In the genomic region with DNA sequence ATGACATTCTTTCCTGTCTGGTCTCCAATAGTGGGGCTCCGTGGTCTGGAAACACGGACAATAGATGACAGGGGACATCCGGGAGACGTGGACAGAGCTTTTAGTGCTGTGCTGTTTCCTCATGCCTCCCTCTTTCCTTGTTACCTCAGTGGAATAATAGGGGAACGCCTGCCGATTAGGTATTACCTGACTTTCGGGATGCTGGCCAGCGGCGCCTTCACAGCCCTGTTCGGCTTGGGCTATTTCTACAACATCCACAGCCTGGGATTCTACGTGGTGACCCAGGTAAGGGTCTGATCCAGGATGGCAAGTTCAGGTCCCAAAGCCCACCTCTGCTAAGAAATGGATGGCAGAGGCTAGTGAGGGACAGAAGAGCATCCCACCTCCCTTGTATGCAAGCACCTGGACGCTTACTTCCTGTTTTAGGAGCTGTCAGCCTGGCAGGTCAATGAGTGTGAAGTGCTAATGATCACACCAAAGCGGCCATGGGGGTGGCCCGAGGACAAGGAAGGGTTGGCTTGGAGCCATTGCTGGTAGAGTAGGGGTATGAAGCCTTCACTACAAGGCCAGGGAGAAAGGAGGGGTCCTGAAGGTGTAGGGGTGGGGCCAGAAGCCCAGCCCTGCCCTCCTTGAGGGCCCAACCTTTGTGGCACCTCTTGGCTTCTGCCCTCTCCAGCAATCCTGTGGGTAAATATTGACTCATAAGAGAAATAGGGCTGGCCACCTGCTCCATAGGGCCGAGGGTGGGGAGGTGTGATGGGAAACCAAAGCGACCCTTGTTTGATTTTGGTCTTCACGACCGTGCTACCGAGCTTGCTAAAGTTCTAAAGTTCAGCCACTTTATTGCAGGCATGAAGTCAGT, we compare ENCODE assay signal across 25 mouse cellular contexts. TPM values are rescaled to one million over a fixed set of nuclear protein-coding genes. Genes with fewer than 3 reads are reported as not detected.
DNase-seq lines count a peak whose midpoint lies in the region; ATAC-seq lines count a peak whose summit lies in the region.
"Had no signal": no experiment of that assay in that cellular context is flagged by ENCODE, and none has a peak within 500 bp of the region (broad histone marks: within the 10 kb centered on the region; RNA-seq: fewer than 3 reads in every experiment).

No protein-coding gene starts in this region.

- H3K4me1 ChIP-seq in lung, embryonic 16.5 days (replicated peaks; ENCODE audit: control insufficient read depth, insufficient read depth, low read length): peaks cover 17% of the 10 kb centered on the region
- peaks cover 5% of the 10 kb centered on the region; the same call in 1 of the 2 replicates for H3K4me1 ChIP-seq in forebrain, embryonic 16.5 days (replicated peaks; ENCODE audit: control insufficient read depth, insufficient read depth, low read length)

- H3K4me3 ChIP-seq in lung, embryonic 16.5 days (ENCODE audit: low read length): no peak overlapping the region
- no peak overlapping the region for H3K4me3 ChIP-seq in forebrain, embryonic 16.5 days (replicated peaks; ENCODE audit: low read length)
- H3K4me3 ChIP-seq: embryonic facial prominence, embryonic 15.5 days; forebrain, embryonic 15.5 days; heart, embryonic 10.5 days; limb, embryonic 10.5 days; midbrain, embryonic 15.5 days; neural tube, embryonic 13.5 days had no signal

- no peaks in the 10 kb centered on the region for H3K27me3 ChIP-seq in lung, embryonic 16.5 days (ENCODE audit: control insufficient read depth, insufficient read depth, low read depth, low read length)
- no peaks in the 10 kb centered on the region for H3K27me3 ChIP-seq in forebrain, embryonic 16.5 days (replicated peaks; ENCODE audit: control insufficient read depth, insufficient read depth, low read length)
- H3K27me3 ChIP-seq: embryonic facial prominence, embryonic 15.5 days; forebrain, embryonic 15.5 days; midbrain, embryonic 15.5 days; neural tube, embryonic 13.5 days; Patski had no signal

- H3K27ac ChIP-seq in lung, embryonic 16.5 days (ENCODE audit: low read length): peak overlapping the region; percentile 78
- H3K27ac ChIP-seq in forebrain, embryonic 16.5 days (ENCODE audit: low read length): no peak overlapping the region
- H3K27ac ChIP-seq: embryonic facial prominence, embryonic 15.5 days; forebrain, embryonic 15.5 days; heart, embryonic 10.5 days; hindbrain, embryonic 14.5 days; limb, embryonic 10.5 days; midbrain, embryonic 15.5 days; neural tube, embryonic 13.5 days had no signal

- no peak overlapping the region for H3K4me2 ChIP-seq in lung, embryonic 16.5 days (ENCODE audit: low read depth, low read length)
- no peak overlapping the region for H3K4me2 ChIP-seq in forebrain, embryonic 16.5 days (ENCODE audit: low read length)
- H3K4me2 ChIP-seq: embryonic facial prominence, embryonic 15.5 days; forebrain, embryonic 15.5 days; hindbrain, embryonic 14.5 days; liver, embryonic 11.5 days; midbrain, embryonic 15.5 days; neural tube, embryonic 13.5 days had no signal

- no peaks in the 10 kb centered on the region for H3K36me3 ChIP-seq in lung, embryonic 16.5 days (ENCODE audit: control insufficient read depth, insufficient read depth, low read length)
- H3K36me3 ChIP-seq in forebrain, embryonic 16.5 days (ENCODE audit: control insufficient read depth, insufficient read depth): peaks cover 3% of the 10 kb centered on the region; the same call in 1 of the 2 replicates
- H3K36me3 ChIP-seq: embryonic facial prominence, embryonic 15.5 days; G1E; heart, embryonic 10.5 days; limb, embryonic 10.5 days; midbrain, embryonic 15.5 days had no signal

- H3K9me3 ChIP-seq in lung, embryonic 16.5 days (ENCODE audit: control insufficient read depth, low read length): no peaks in the 10 kb centered on the region
- H3K9me3 ChIP-seq in forebrain, embryonic 16.5 days (ENCODE audit: control insufficient read depth, low read length): no peaks in the 10 kb centered on the region
- H3K9me3 ChIP-seq: embryonic facial prominence, embryonic 15.5 days; forebrain, embryonic 15.5 days; heart, embryonic 10.5 days; limb, embryonic 10.5 days; midbrain, embryonic 15.5 days; neural tube, embryonic 13.5 days had no signal

- DNase-seq in kidney, adult 8-10 months: peak; percentile 43 to 44
- DNase-seq in kidney, postnatal 10 days: no peak
- DNase-seq in lung, postnatal 25 days (ENCODE audit: low spot score): no peak
- DNase-seq in lung, postnatal 36 days: peak; percentile 60
- no peak for DNase-seq in cerebellum, adult 18-20 months
- DNase-seq: adrenal gland, postnatal 36 days; B cell, adult 2 months; cerebellum, adult 9-11 months; gastrocnemius, postnatal 10 days; heart, postnatal 4 days; right cerebral cortex, postnatal 4 days; thymus, postnatal 25 days had no signal

- 72% methylated on average over 19 of the region's 19 CpGs for WGBS in lung, embryonic 16.5 days
- WGBS in forebrain, embryonic 16.5 days: 91% methylated on average over 19 of the region's 19 CpGs

- no peak overlapping the region for H3K9ac ChIP-seq in lung, embryonic 16.5 days (ENCODE audit: low read length)
- H3K9ac ChIP-seq in forebrain, embryonic 16.5 days (replicated peaks; ENCODE audit: low read depth, low read length): no peak overlapping the region
- H3K9ac ChIP-seq: embryonic facial prominence, embryonic 15.5 days; forebrain, embryonic 15.5 days; hindbrain, embryonic 14.5 days; midbrain, embryonic 15.5 days; neural tube, embryonic 13.5 days had no signal

- ATAC-seq in lung, embryonic 16.5 days (ENCODE audit: low read depth): peak; percentile 63
- ATAC-seq in forebrain, embryonic 16.5 days: no peak
- ATAC-seq: forebrain, embryonic 15.5 days; inflammation-experienced regulatory T-cells, adult 6 months; midbrain, embryonic 15.5 days; Patski had no signal

RNA-seq across cellular contexts. Expression of gene Slc37a1, which starts 32.5 kb away (rescaled TPM):
- polyA plus RNA-seq in lung, embryonic 16.5 days (2015; fragmentation: Nextera tagmentation; extraction: Ambion mirVana): 13.4 and 13.5 TPM in 2 replicates
- 9.9 and 14.2 TPM in 2 replicates for polyA plus RNA-seq in forebrain, embryonic 16.5 days (2015; fragmentation: Nextera tagmentation; extraction: Ambion mirVana)
- polyA plus RNA-seq: G1E had no signal

RNA-seq across cellular contexts. Expression of gene Rsph1, which starts 42.0 kb away (rescaled TPM):
- polyA plus RNA-seq in lung, embryonic 16.5 days (2015; fragmentation: Nextera tagmentation; extraction: Ambion mirVana): 20.1 and 24.0 TPM in 2 replicates
- 3.7 and 4.5 TPM in 2 replicates for polyA plus RNA-seq in forebrain, embryonic 16.5 days (2015; fragmentation: Nextera tagmentation; extraction: Ambion mirVana)
- polyA plus RNA-seq: G1E had no signal

Comparison
In these comparisons a context has a peak if more than half of its experiments do, and no peak if none do; other contexts are left out.
1. DNase-seq: peak in kidney, adult 8-10 months (2 of 2) and lung, postnatal 36 days (single experiment); none in kidney, postnatal 10 days (single experiment), lung, postnatal 25 days (single experiment) and cerebellum, adult 18-20 months (0 of 2).